Mouse (Mus musculus) layer of hippocampus, postnatal 10 days (tissue): ENCODE measurements at regions not wholly inside any gene's neighbourhood (a gene's known extent, or its start where the extent isn't known, plus 50 kb on each side); places are given as distances from the start of the nearest gene placed in this dataset.

ENCODE experiments used
- DNase-seq, 2 experiments: peaks; one replicate each; pipeline ENCODE4 v3.0.0; 2021; ENCODE audit warnings: low spot score in 2 of 2

- DNase-seq, result no peak
Measured at GRCm38 (mm10) chr15:38608207-38608870, 1183.0 kb downstream of the 4930447A16Rik start.

GRCm38 (mm10) chr15:38609522-38609921 is 1184.2 kb downstream of the 4930447A16Rik start:
- no peak for DNase-seq
